Mouse (Mus musculus) spleen, embryonic (tissue): Measurements from ENCODE around the gene Bms1.

Experiments used
- CTCF ChIA-PET: fragments of 350-600 bp; sonication (Branson Sonifier 250); formaldehyde crosslinking; loops from one replicate; lab custom pipeline; 2022; lab: Charles Lee

Bms1 gene

GRCm38 (mm10) chr6:118419050-118419920, at the start of gene Bms1:
Gene Bms1, minus strand, starts transcription at chr6:118419474.
- CTCF ChIA-PET: interaction anchor here (0.6 kb wide), 1 partner anchor 336 kb away, joined by 3 read pairs; no protein-coding TSS in a partner anchor

GRCm38 (mm10) chr6:118462069-118462705, 42.9 kb upstream of the Bms1 start:
- CTCF ChIA-PET: no interaction called here

GRCm38 (mm10) chr6:118457726-118458125, 38.5 kb upstream of the Bms1 start:
- CTCF ChIA-PET: no interaction called here

DNA sequence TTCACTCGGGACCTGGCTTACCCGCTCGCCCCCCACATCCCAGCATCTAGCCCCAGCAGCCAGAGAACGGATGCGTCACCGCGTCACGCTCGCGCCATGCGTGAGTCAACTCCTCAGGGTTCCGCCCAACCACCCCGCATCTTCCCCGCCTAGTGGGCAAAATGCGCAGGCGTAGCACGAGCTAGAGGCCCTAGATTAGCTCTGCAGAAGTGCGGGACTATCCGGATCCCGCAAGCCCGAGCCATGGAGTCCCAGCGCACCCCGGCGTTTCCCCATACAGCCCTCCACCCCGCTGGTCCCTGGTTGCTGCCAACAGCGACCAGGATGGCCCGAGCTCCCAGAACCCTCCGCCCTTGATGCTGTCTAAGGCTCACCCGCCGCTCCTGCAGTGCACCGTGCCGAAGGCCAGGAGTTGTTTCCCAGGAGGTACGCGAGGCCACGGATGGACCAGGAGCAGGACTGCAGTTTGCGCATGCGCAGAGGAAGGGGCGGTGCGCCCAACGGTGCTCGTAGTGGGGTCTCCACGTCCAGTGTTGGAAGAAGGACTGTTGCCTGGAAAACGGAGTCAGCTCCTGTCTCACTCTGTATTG, 35.9 kb upstream of the Bms1 start, which contains the start of gene Zfp248:
Zfp248 (minus strand) TSS at position 487 of the 590 bp plus-strand sequence.
- CTCF ChIA-PET: interaction anchor here (1.3 kb wide), 1 partner anchor 8 kb away, joined by 4 read pairs; no protein-coding TSS in a partner anchor

DNA sequence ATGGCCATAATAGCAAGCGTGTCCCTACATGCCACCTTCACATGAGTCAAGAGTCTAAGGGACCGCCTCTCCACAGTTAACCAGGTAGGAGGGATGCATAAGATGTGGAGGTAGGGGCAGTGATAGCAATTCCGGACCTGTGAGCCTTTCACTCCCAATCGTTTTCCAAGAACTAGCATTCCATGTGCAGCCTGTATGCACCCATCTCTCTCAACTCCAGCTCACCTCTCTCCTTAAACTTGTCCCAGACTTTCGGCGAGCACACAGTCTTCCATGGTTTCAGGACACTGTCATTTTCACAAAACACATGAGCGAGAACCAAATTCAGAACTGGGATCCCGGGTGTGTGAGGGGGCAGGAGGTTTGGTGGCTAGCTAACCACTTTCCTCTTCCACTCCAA, 35.2 kb upstream of the Bms1 start:
- CTCF ChIA-PET: interaction anchor here (1.3 kb wide), 1 partner anchor 8 kb away, joined by 4 read pairs; no protein-coding TSS in a partner anchor

- CTCF ChIA-PET: interaction anchor here (0.6 to 0.7 kb wide), 3 partner anchors 41 to 1862 kb away, joined by 3 to 6 read pairs (median 3); no protein-coding TSS in a partner anchor
These were observed 12.2 kb upstream of the Bms1 start for GRCm38 (mm10) chr6:118431502-118431901.

DNA sequence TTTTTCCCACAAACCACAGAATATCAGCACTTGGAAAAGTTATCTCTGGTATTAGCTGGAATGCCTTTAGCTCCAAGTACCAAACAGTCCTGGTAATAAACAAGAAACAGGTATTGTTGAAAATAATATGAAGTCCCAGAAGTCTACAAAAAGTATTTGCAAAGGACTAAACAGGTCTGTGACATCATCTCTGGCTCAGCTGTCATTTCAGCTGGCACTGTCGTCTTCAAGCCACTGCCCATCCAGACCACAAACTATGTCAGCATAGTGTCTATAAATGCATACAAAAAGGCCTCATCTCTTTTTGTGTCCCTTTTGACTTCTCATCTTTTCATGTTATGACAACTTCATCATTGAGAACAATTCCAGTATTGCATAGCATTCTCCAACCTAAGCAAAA, 7.4 kb upstream of the Bms1 start:
- CTCF ChIA-PET: no interaction called here

DNA sequence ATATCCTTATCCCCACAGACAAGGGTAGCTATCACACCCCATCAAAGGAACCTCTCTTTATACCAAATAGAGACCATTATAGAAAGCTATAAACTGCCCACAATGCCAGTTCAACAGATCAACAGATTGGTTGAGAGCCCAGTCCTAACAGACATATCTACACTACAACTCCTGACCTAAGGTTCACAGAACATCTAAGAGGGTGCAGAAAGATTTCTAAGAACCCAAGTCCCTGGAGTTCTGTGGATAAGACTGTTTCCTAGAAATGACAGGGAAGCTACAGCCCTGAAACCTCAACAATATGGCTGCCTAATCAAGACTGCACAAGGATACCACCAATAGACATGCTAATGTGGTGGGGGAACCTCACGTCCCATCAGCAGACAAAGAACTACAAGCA, 8.8 kb downstream of the Bms1 start:
- CTCF ChIA-PET: no interaction called here

GRCm38 (mm10) chr6:118408510-118408909, 10.8 kb downstream of the Bms1 start:
- CTCF ChIA-PET: no interaction called here

GRCm38 (mm10) chr6:118406421-118406820, 12.9 kb downstream of the Bms1 start:
- CTCF ChIA-PET: no interaction called here

- CTCF ChIA-PET: interaction anchor here (0.7 kb wide), 1 partner anchor 40 kb away, joined by 6 read pairs; no protein-coding TSS in a partner anchor
These were observed 28.5 kb downstream of the Bms1 start for GRCm38 (mm10) chr6:118390746-118391145.

- CTCF ChIA-PET: no interaction called here
These were observed 33.3 kb downstream of the Bms1 start for GRCm38 (mm10) chr6:118385962-118386361.

- CTCF ChIA-PET: no interaction called here
These were observed 38.0 kb downstream of the Bms1 start for GRCm38 (mm10) chr6:118381234-118381633.

- CTCF ChIA-PET: no interaction called here
These were observed 38.6 kb downstream of the Bms1 start for GRCm38 (mm10) chr6:118380630-118381029.

DNA sequence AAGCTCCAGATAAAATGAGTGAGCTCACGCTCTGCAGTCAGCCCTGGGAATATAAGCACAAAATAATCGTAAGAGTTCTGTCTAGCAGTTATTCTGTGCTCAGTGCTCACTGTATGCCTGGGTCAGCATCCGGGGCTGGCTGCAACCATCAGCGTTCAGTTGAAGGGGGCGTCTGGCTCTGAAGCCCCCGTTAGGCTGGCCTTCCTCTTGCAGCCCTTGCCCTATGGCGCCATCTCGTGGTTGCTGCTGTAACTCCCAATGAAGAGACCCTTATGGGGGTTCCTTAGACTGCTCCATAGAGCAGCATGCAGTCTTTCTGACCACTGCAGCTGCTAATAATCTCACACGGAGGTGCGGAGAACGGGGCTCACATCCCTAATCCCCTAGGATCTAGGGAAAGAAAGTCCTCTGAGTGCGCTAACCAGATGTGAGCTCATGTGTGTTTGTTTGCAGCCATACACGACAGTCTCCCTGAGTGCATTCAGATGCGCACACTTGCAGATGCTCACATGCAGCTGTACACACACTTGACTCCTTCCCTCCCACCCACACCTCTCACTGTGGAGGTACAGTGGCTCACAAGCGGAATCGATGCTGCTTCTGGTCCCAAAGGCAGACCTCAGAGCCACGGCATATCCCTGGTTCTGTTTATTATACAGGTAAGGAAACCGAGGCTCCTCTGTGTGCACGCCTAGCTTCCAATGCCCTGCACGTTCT, 39.7 kb downstream of the Bms1 start:
- CTCF ChIA-PET: no interaction called here

GRCm38 (mm10) chr6:118377611-118378010, 41.7 kb downstream of the Bms1 start:
- CTCF ChIA-PET: no interaction called here

DNA sequence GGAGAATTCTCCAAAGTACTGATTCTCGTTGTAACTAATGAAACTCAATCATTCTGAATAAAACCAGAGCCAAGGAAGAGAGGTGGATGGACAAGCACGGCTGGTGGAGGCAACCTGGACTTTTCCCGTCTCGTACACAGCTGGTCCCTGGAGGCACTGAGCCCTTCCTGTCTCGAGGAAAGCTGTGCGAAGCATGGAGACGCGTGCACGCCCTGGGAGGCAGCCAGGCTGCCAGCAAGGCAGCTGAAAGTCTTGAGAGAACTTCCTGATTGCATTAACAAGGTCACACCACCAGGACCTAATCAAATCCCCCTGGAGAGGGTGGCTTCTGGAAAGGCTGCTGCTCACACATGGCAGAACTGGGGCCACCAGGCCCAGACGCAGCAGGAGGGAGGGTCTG, 43.3 kb downstream of the Bms1 start:
- CTCF ChIA-PET: no interaction called here

GRCm38 (mm10) chr6:118375457-118375856, 43.8 kb downstream of the Bms1 start:
- CTCF ChIA-PET: no interaction called here

DNA sequence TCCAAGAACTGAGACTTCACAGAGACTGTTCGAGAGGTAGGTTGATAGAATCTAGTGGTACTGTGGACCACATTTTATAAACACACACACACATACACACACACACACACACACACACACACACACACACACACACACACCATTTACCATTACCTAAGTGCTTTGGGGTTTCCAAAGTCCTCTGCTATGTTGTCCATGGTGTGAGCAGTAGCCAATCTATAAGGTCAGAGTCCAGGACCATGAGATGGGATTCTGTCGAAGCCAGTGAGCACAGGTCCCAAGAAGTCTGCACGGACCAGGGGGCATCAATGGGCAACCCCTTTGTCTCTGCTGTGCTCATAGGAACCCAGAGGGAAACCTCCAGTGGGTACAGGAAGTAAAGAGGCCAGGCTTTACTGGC, 44.2 kb downstream of the Bms1 start:
- CTCF ChIA-PET: no interaction called here

DNA sequence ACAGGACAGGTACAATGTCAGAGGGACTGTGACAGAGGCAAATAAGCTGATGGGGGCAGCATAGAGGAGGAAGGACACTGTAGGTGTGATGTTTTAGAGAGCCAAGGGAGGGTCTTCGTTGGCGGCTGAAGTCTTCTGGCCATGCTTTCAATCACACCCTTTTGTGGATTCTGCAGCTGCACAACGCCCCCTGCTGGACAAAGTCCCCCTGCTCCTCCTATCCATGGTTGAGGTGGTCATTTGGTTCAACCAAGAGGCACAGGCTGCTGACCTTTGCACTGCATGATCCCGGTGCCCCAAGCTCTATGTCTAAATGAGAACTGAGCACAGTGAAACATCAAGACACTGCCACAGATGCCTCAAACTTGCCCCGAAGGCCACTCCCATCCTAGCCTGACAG, 46.0 kb downstream of the Bms1 start:
- CTCF ChIA-PET: no interaction called here

DNA sequence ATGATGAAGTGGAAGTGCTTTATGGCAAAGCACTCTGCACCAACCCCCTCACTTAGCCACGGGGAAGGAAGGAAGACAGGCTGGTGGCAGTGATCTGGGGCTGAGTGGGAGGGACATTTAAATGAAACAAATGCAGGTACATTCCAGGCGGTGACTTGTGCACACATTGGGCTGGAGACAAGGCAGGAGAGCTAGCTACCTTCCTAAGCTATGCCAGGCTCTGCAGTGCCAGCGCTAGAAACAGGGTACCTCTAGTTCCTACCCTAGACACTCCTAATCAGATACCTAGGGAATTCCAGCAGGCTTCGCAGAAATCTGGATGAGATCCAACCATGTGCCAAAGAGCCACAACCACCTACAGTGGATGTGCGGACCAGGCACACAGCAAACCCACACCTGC, 46.5 kb downstream of the Bms1 start:
- CTCF ChIA-PET: no interaction called here
